Mouse (Mus musculus): ENCODE data around the gene Chid1.

DNA sequence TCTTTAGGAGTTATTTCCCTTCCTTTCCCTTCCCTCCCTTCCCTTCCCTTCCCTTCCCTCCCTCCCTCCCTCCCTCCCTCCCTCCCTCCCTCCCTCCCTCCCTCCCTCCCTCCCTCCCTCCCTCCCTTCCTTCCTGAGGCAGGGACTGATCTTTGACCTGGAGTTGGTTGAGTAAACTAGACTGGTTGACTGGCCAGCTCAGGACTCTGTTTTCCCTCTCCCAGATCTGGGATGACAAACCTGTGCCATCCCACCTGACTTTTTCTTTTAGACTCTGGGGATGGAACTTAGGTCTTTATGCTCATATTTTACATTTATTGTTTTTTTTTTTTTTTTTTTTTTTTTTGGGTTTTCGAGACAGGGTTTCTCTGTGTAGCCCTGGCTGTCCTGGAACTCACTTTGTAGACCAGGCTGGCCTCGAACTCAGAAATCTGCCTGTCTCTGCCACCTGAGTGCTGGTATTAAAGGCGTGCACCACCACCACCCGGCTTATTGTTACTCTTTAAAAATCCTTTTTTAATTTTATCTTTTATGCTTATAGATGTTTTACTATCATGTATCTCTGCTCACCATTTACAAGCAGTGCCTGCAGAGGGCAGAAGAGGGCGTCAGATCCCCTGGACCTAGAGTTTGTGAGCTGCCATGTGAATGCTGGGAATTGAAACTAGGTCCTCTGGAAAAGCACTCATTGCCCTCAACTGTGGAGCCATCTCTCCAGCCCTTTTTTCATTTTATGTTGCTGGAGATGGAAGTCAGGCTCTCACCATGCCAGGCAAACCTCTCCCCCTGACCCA, 44.6 kb upstream of the Chid1 start:
- TF ChIP-seq CTCF (IDR thresholded peaks at IDR 0.05; ENCODE audit: low read depth) = peak; percentile 38; the same call in 1 of the 2 replicates
- TF ChIP-seq EP300 (optimal IDR thresholded peaks at IDR 0.05) = no peak

Data from stomach, postnatal 0 days (tissue).